Mouse (Mus musculus) heart, embryonic 16.5 days (tissue): ENCODE measurements around the gene Gm5072. TPM values are rescaled to one million over a fixed set of nuclear protein-coding genes. Genes with fewer than 3 reads are reported as not detected.
"Not testable (repeated sequence)": the region's sequence is repeated elsewhere in the genome, so short reads cannot be mapped to it uniquely, and the experiment has no call there.

Experiments
- ATAC-seq: fragments of 200-750 bp; cut with Nextera tagmentation; replicated peaks from 2 replicates; pipeline ENCODE4 v1.8.0; 2017; ENCODE audit warnings: moderate number of reproducible peaks; ENCODE audit not compliant: insufficient read depth, low FRiP score; ENCODE audit errors: extremely low read depth
- H3K27ac ChIP-seq: fragments of 300-500 bp; sonication (generic); 2 replicates; pipeline ENCODE4 v1.5.1; 2014; ENCODE audit warnings: mild to moderate bottlenecking, low read length, control low read depth, moderate library complexity
- H3K27me3 ChIP-seq: fragments of 300-500 bp; sonication (generic); 2 replicates; pipeline ENCODE4 v1.6.1; 2014; ENCODE audit warnings: low read length, mixed read lengths; ENCODE audit not compliant: control insufficient read depth, insufficient read depth
- H3K36me3 ChIP-seq: fragments of 300-500 bp; sonication (generic); 2 replicates; pipeline ENCODE4 v1.6.1; 2014; ENCODE audit not compliant: control insufficient read depth, insufficient read depth
- H3K4me1 ChIP-seq: fragments of 300-500 bp; sonication (generic); 2 replicates; pipeline ENCODE4 v1.6.1; 2014; ENCODE audit warnings: low read length, mixed read lengths; ENCODE audit not compliant: control insufficient read depth, insufficient read depth
- H3K4me2 ChIP-seq: fragments of 300-500 bp; sonication (generic); 2 replicates; pipeline ENCODE4 v1.6.1; 2014; ENCODE audit warnings: low read depth, mild to moderate bottlenecking, control low read depth, low read length
- H3K4me3 ChIP-seq: fragments of 300-500 bp; sonication (generic); 2 replicates; pipeline ENCODE4 v1.5.1; 2014; ENCODE audit warnings: mild to moderate bottlenecking, control low read depth, low read length
- H3K9ac ChIP-seq: fragments of 300-500 bp; sonication (generic); 2 replicates; pipeline ENCODE4 v1.6.1; 2014; ENCODE audit warnings: low read length, control low read depth
- H3K9me3 ChIP-seq: fragments of 300-500 bp; sonication (generic); replicated peaks from 2 replicates; pipeline ENCODE4 v1.6.1; 2016; ENCODE audit warnings: low read length; ENCODE audit not compliant: control insufficient read depth
- whole genome bisulfite sequencing: fragments of 180-500 bp; shearing (Covaris S2); extraction: QIAGEN DNeasy Blood & Tissue Kit; methylation state at CpG from one replicate; pipeline ENCODE4 v1.1.7; 2014; 5-methylcytosine and 5-hydroxymethylcytosine counted together
- polyA plus RNA-seq: library from polyadenylated mRNA; unstranded; fragments of >200 nt; fragmentation: Nextera tagmentation; extraction: Ambion mirVana; gene quantifications from 2 replicates; pipeline ENCODE4 v1.2.1, GENCODE M21; 2015

The Gm5072 gene
- not detected in 2 replicates for polyA plus RNA-seq

GRCm38 (mm10) chrX:91392200-91392599, at the start of gene Gm5072:
Gene Gm5072 (plus strand): TSS chrX:91392500.
- H3K9me3 ChIP-seq, H3K4me1 ChIP-seq, H3K4me2 ChIP-seq, H3K27me3 ChIP-seq, H3K4me3 ChIP-seq, H3K36me3 ChIP-seq, ATAC-seq, H3K27ac ChIP-seq, H3K9ac ChIP-seq: not testable (repeated sequence)
- no CpG with 5 or more reads among the region's 5 CpGs for WGBS

Other genes with a start within 250 kb of the Gm5072 start
- gene Mageb2, start 60.8 kb upstream of the Gm5072 start, polyA plus RNA-seq = not detected in 2 replicates
- not detected in 2 replicates for gene Gm8914, start 87.6 kb downstream of the Gm5072 start, polyA plus RNA-seq
- gene 1700084M14Rik, start 183.4 kb downstream of the Gm5072 start, polyA plus RNA-seq = not detected in 2 replicates
- gene Gm14781, start 239.7 kb downstream of the Gm5072 start, polyA plus RNA-seq = not detected in 2 replicates